Mouse (Mus musculus): Measurements from ENCODE around the gene Rsf1.

Rsf1 gene

DNA sequence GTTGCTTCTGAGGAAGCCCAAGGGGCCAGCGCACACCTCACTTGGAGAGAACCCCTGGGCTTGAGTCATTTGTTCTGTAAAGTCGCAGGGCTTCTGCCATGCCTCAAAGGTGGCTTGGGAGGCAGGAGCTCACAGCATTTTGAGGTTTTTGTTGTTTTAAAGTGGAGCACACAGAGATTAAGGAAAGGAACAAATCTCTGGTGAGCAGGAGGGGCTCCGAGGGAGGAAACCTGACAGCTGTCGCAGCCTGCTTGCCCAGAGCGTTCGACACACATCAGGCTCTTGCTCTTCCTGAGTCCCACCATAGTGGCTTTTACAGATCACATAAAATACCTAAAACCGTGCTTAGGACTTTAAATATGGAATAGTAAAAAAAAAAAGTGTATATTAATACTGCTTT, 147.1 kb downstream of the Rsf1 start:
- DNase-seq = no peak

DNA sequence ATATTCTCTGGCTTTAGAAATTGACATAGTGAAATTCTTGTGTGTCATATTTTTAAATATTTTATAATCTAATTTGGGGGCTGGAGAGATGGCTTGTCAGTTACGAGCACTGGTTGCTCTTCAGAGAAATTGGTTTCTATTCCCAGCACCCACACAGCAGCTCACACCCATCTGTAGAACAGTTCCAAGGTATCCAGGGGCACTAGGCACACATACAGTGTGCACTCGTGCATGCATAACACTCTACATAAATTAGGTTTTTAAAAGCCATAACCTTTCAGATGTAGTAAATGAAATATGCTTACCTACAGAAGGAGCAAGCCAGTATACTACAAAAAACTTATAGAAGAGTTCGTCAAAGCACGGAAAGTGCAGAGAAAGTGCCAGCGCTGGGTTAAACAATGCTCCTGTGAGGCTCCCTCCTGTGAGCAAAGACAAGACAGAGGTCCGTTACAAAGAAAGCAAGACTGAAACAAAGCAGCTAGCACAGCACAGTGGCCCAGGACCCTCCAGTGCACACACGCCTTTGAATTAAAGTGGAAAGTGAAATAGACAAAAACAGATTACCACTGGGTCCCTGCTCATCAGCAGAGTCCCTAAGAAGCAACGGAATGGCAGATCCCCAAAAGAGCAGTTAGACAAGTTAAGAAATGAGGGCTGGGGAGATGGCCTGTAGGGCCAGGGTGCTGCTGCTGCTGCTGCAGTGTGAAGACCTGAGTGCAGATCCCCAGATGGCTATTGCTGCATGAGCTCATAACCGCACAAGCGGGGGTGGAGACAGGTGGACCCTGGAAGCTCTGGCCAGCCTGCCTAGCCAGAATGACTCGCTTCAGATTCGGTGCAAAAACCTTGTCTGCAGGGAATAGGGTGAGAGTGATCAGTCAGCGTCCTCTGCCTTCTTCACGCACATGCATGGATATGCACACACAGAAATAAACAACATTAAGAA, 149.3 kb downstream of the Rsf1 start:
- DNase-seq = no peak

DNA sequence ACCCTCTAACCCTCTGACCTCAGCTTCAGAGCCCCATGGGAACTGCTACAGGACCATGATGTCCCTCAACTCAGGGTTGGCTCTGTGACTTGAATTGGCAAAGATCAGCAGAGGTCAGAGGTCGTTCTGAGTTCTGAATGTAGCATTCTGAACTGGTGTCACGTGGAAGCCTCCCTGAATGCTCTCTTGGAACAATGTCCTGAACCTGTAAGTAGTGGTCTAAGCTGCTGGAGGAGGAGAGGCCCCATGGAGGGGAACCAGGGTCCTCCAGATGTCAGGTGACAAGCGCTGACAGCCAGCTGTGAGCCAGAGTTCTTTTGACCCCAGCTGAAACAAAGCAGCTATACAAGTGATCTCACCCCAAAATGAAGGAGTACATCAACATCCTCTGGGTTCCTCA, 150.7 kb downstream of the Rsf1 start:
- no peak for DNase-seq

DNA sequence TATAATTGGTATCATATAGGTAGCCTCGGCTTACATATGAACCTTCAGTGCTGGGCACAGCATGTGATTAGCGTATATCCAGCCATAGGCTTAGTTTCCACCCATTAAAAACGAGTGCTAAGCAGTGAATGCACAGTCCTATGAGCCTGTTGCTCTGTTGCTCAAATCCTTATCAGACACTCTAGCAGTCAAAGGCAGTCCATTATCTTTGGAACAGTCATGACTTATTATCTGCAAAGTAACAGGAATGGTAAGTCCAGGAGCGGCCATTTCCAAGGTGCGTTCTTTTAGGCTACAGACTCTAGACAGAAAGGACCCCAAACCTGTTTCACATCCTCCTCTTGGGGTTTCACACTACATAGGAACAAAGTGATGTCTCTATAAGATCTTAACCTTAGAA, 153.9 kb downstream of the Rsf1 start:
- no peak for DNase-seq

DNA sequence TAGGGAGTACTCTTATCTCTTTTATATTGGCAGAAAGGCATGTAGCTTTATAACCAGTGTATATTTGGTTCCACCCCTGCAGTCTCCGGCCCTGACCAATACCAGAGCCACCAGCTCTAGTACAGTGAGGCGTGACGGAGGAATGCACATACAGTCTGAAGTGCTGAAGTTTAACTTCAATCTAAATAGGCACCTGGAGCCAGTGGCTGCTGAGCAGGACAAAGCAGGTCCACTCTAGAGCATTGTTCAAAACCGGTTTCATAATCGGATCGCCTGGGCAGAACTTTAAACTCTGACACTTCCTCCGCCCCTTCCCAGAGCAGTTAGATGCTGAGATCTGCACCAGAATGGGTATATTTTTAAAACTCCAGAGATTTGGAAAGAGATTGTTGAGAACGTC, 155.3 kb downstream of the Rsf1 start:
- DNase-seq = no peak

DNA sequence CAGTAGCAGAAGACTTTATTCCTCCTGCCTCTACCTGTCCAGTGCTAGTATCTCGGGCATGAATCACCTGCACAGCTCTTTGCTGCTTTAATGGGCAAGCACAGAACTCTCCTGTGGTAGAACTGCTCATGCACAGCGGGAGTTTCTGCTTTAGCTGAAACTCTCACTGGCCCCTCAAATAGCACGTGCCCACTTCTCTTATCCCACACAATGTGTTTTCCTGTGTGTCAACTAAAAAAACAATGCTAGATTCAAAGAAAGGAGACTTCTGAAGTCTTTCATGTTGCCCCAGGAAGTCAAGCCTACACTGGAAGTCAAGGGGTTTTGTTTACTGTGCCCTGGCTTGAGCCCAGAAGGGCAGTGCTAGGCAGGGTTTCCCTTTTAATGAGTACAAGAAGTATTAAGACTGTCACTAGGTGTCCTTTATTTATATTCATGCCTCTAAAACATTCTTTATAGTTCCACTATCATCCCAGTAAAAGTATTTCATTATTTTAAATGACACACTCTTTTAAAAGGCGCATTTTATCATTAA, 156.3 kb downstream of the Rsf1 start:
- no peak for DNase-seq

- no peak for DNase-seq
These were observed 157.6 kb downstream of the Rsf1 start for GRCm38 (mm10) chr7:97737256-97737637.

DNA sequence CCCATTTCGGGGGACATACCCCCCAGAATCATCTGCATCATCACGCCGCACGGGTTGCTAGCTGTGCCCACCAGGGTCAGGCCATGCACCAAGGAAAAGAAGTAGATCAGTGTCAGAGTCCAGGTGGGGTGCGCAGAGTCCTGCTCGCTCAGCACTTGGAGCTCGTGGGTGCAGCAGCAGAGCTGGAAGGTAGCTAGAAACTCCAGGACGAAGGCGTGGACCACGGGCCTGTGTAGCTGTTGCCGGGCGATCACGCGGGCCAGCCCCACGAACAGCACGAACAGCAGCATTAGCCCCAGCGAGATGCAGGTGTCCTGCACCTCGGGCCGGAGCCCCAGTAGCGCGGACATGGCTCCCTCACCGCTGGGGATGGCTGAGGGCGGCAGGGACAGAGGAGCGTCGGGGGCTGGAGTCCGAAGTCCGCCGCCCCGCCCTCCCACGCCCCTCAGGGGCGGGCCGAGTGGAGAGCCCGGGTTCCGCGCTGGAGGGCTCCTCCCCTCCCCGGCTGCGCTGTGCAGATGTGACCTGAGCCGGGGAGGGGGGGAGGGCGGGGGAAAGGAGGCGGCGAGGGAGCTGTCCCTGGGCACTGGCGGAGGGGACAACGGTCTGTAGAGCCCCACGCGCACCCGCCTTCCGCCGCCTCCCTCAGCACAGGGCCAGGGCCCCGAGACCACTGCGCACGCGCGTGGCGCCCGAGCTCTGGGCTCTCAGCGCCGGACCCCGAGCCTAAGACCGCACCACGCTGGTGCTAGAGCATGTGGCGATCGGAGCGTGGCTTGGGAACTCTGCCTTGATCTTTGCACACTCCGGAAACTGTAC, 158.2 kb downstream of the Rsf1 start, which contains the start of gene Aqp11:
Gene Aqp11 (minus strand): TSS at position 652 of the 819 bp plus-strand sequence.
- peak; percentile 81 to 86 for DNase-seq

- no peak for DNase-seq
These were observed 161.3 kb downstream of the Rsf1 start for GRCm38 (mm10) chr7:97740948-97741347.

DNA sequence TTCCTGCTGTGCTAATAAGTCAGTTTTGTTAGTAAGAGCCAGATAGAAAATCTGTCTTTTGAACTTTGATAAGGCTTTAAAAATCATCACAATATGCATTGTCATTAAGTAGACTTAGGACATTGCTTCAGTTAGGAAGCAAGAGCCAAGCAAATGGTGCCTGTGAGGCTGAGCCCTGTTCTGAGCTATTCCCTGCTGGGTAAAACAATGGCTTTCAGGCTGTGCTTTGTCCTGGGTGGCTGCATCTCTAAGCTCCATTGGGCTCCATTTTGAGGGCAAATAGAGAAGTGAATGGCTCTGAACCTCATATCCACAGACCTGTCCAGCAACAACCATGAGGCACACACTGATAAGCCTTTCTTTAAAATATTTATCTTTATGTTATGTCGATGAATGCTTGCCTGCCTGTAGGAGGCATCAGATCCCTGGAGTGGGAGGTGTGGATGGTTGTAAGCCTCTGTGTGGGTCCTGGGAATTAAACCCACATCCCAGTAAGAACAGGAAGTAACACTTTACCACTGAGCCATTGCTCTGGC, 162.1 kb downstream of the Rsf1 start:
- DNase-seq = no peak
